Mouse (Mus musculus) midbrain, embryonic 11.5 days (tissue): ENCODE measurements at regions not wholly inside any gene's neighbourhood (a gene's known extent, or its start where the extent isn't known, plus 50 kb on each side); places are given as distances from the start of the nearest gene placed in this dataset.
A peak's percentile ranks its signal among the peaks of the same experiment; 100 is the strongest.

Source experiments
- ATAC-seq: fragments of 200-750 bp; cut with Nextera tagmentation; 2 replicates; pipeline ENCODE4 v1.8.0; 2017; ENCODE audit warnings: moderate TSS enrichment, moderate library complexity; ENCODE audit not compliant: low FRiP score
- DNase-seq: peaks from one replicate; pipeline ENCODE4 v3.0.0; 2015; ENCODE audit warnings: low spot score; ENCODE audit errors: missing footprints
- H3K27ac ChIP-seq: fragments of 300-500 bp; sonication (generic); 2 replicates; pipeline ENCODE4 v1.5.1; 2014; ENCODE audit warnings: low read depth, low read length
- H3K27me3 ChIP-seq: fragments of 300-500 bp; sonication (generic); 2 replicates; pipeline ENCODE4 v1.6.1; 2014; ENCODE audit warnings: mild to moderate bottlenecking, low read length, moderate library complexity, mixed read lengths; ENCODE audit not compliant: control insufficient read depth, insufficient read depth
- H3K36me3 ChIP-seq: fragments of 300-500 bp; sonication (generic); 2 replicates; pipeline ENCODE4 v1.6.1; 2014; ENCODE audit warnings: mild to moderate bottlenecking, low read length, moderate library complexity, mixed read lengths; ENCODE audit not compliant: control insufficient read depth, insufficient read depth
- H3K4me1 ChIP-seq: fragments of 300-500 bp; sonication (generic); 2 replicates; pipeline ENCODE4 v1.6.1; 2014; ENCODE audit warnings: low read length; ENCODE audit not compliant: control insufficient read depth, insufficient read depth
- H3K4me2 ChIP-seq: fragments of 300-500 bp; sonication (generic); 2 replicates; pipeline ENCODE4 v1.6.1; 2014; ENCODE audit warnings: mild to moderate bottlenecking, moderate library complexity
- H3K4me3 ChIP-seq: fragments of 300-500 bp; sonication (generic); 2 replicates; pipeline ENCODE4 v1.5.1; 2014; ENCODE audit warnings: low read depth, low read length
- H3K9ac ChIP-seq: fragments of 300-500 bp; sonication (generic); 2 replicates; pipeline ENCODE4 v1.6.1; 2014; ENCODE audit warnings: low read length
- H3K9me3 ChIP-seq: fragments of 300-500 bp; sonication (generic); 2 replicates; pipeline ENCODE4 v1.6.1; 2016; ENCODE audit warnings: low read length; ENCODE audit not compliant: control insufficient read depth
- WGBS: fragments of 180-500 bp; shearing (Covaris S2); extraction: QIAGEN DNeasy Blood & Tissue Kit; methylation state at CpG from one replicate; pipeline ENCODE4 v1.1.7; 2014; 5-methylcytosine and 5-hydroxymethylcytosine counted together

DNA sequence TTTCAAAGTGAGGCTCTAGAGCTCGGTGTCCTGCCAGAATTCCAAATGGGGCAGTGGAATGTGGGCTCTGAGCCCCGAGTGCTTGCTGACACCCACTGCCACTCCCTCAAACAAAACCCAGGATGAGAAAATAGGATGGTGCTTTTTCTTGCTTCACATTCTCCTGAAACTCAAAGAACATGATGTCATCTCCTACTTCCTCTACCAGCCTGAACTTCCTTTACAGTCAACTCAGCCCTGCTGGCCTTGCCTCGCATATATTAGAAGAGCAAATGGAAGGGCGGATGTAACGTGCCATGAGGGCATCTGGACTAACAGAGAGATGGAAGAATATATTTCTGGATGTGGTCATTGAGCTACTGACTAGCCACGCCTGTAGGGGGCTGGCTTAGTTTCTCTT is 309.6 kb downstream of the Rbm26 start:
- Histone ChIP-seq H3K27me3 (no peaks in the 10 kb centered on the region), H3K4me1 (no peaks in the 10 kb centered on the region), H3K36me3 (no peaks in the 10 kb centered on the region), H3K9ac (no peak overlapping the region), H3K9me3 (no peaks in the 10 kb centered on the region), H3K4me2 (no peak overlapping the region), H3K27ac (no peak overlapping the region), H3K4me3 (no peak overlapping the region)
- WGBS, result 86% methylated on average over 6 of the region's 6 CpGs
- DNase-seq, result no peak
- no peak; the same call in 1 of the 2 replicates for ATAC-seq

DNA sequence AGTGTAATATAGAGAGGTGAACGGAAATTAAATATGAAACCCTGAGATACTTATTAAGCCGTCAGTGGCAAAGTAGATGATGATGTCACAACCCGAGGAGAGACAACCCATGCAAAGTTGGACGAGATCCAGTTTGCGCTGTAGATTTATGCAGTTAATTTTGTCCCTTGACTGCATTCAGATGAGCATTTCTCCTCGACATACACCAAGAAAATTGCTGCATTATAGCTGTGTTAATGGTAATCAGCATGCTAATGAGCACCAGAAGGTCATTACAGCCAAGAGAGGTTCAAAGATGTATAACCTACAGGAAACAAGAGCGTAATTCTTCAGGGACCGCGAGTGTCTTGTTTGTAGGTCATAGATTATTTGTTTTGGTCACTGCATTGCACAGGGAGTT is 313.2 kb downstream of the Rbm26 start:
- Histone ChIP-seq H3K9ac (no peak overlapping the region), H3K27me3 (no peaks in the 10 kb centered on the region), H3K9me3 (no peaks in the 10 kb centered on the region), H3K36me3 (no peaks in the 10 kb centered on the region), H3K4me1 (no peaks in the 10 kb centered on the region), H3K27ac (no peak overlapping the region), H3K4me2 (no peak overlapping the region), H3K4me3 (no peak overlapping the region)
- no peak for ATAC-seq
- no peak for DNase-seq
- 86% methylated on average over 9 of the region's 9 CpGs for WGBS

DNA sequence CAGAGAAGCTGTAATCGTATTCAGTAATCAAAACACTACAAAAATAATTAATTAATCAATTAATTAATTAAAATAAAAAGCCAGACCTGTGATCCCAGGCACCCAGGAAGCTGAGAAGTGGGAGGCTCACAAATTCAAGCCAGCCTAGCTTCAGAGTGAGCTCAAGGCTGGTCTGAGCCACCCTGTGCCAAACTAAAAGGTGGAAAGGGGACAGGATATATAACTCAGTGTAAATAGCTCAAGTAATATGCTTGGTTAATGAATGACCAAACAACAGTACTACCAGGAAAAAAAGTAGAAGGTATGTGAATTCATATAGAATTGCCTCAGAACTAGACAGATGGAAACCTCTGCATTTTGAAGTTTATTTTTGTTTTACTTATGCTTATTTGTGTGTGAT is 321.2 kb downstream of the Rbm26 start:
- WGBS, result 73% methylated on average over 1 of the region's 1 CpGs
- H3K4me3 ChIP-seq, result no peak overlapping the region
- no peak overlapping the region for H3K4me2 ChIP-seq
- H3K4me1 ChIP-seq, result no peaks in the 10 kb centered on the region
- no peak for DNase-seq
- no peak overlapping the region for H3K9ac ChIP-seq
- H3K27ac ChIP-seq, result no peak overlapping the region
- no peaks in the 10 kb centered on the region for H3K9me3 ChIP-seq
- no peaks in the 10 kb centered on the region for H3K27me3 ChIP-seq
- no peak for ATAC-seq
- H3K36me3 ChIP-seq, result no peaks in the 10 kb centered on the region

- 95% methylated on average over 4 of the region's 4 CpGs for WGBS
- no peaks in the 10 kb centered on the region for H3K9me3 ChIP-seq
- H3K27me3 ChIP-seq, result no peaks in the 10 kb centered on the region
- no peak overlapping the region for H3K27ac ChIP-seq
- H3K9ac ChIP-seq, result no peak overlapping the region
- H3K36me3 ChIP-seq, result no peaks in the 10 kb centered on the region
- no peak for ATAC-seq
- H3K4me1 ChIP-seq, result no peaks in the 10 kb centered on the region
- H3K4me3 ChIP-seq, result no peak overlapping the region
- DNase-seq, result no peak
- no peak overlapping the region for H3K4me2 ChIP-seq
Measured at GRCm38 (mm10) chr14:104849274-104849673, 326.8 kb upstream of the Rnf219 start.

DNA sequence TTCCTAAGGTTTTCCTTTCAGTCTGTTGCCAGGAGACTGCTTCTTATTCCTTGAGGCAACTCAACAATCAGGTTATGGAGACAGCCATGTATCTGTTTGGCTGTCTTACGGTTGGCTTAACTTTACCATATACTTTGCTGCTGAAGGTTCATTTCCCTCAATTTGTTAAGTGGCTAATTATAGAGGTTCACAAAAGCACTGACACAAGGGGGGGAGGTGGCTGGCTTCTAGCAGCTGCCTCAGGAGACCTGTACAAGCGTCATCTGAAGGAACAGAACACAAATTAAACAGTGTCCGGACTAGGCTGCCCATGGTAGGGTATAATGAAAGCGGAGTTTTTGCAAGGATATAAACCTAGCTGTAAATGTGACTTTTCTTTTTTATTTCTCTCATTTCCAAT is 305.0 kb upstream of the Rnf219 start:
- no peak for DNase-seq
- Histone ChIP-seq H3K27ac (no peak overlapping the region), H3K36me3 (no peaks in the 10 kb centered on the region), H3K9ac (no peak overlapping the region), H3K4me1 (no peaks in the 10 kb centered on the region), H3K4me3 (no peak overlapping the region), H3K27me3 (no peaks in the 10 kb centered on the region), H3K4me2 (no peak overlapping the region), H3K9me3 (no peaks in the 10 kb centered on the region)
- WGBS, result 71% methylated on average over 4 of the region's 4 CpGs
- ATAC-seq, result no peak

GRCm38 (mm10) chr14:104824926-104825325 is 302.5 kb upstream of the Rnf219 start:
- Histone ChIP-seq H3K27me3 (no peaks in the 10 kb centered on the region), H3K4me3 (no peak overlapping the region), H3K4me2 (no peak overlapping the region), H3K9me3 (no peaks in the 10 kb centered on the region), H3K4me1 (no peaks in the 10 kb centered on the region), H3K36me3 (no peaks in the 10 kb centered on the region), H3K9ac (no peak overlapping the region), H3K27ac (no peak overlapping the region)
- 53% methylated on average over 1 of the region's 1 CpGs for WGBS
- DNase-seq (peak; percentile 87), ATAC-seq (no peak)

DNA sequence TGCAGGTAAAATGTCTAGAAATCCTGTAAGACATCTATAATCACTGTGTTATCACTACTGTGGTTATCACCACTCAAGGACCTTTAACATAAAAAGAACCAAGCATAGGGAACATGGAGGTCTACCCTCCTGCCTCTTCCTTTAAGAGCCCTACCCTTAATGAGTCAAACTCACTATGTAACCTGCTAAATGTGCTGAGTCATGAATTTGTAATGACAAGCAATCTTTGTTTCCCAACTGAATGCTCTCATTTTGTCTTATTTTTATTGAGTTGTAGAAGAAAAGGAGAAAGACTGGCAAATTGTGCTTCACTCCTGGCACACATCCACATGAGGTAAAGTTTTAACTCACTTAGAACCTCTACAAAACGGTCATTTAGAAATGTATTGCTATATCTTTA is 301.8 kb upstream of the Rnf219 start:
- Histone ChIP-seq H3K9ac (no peak overlapping the region), H3K27me3 (no peaks in the 10 kb centered on the region), H3K9me3 (no peaks in the 10 kb centered on the region), H3K27ac (no peak overlapping the region), H3K4me2 (no peak overlapping the region), H3K4me3 (no peak overlapping the region), H3K36me3 (no peaks in the 10 kb centered on the region), H3K4me1 (no peaks in the 10 kb centered on the region)
- DNase-seq (no peak), ATAC-seq (no peak)
- WGBS, result 76% methylated on average over 1 of the region's 1 CpGs

- H3K9me3 ChIP-seq, result no peaks in the 10 kb centered on the region
- H3K9ac ChIP-seq, result no peak overlapping the region
- ATAC-seq, result no peak
- WGBS, result 77% methylated on average over 11 of the region's 11 CpGs
- no peak overlapping the region for H3K4me2 ChIP-seq
- no peaks in the 10 kb centered on the region for H3K27me3 ChIP-seq
- H3K27ac ChIP-seq, result no peak overlapping the region
- H3K36me3 ChIP-seq, result no peaks in the 10 kb centered on the region
- DNase-seq, result peak; percentile 61
- H3K4me1 ChIP-seq, result no peaks in the 10 kb centered on the region
- H3K4me3 ChIP-seq, result no peak overlapping the region
Measured at GRCm38 (mm10) chr14:104821903-104822573, 299.6 kb upstream of the Rnf219 start.

DNA sequence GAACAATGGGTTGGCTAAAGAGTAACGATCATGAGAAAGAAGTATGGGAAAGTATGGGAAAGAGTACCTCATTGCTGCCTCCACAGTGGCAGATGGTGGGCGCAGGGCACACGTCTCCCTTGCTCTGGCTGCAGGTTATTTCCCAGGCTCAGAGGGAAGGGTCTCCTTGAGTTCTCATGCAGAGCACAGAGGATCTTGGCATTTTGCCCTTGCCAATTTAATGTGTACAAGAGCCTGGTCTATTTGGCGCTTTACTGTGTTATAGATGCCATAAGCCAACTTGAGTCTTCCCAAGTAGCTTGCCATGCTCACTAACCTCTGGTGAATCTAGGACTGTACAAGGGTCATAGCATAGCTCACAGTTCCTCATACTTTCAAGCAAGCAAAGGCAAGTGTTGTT is 296.7 kb upstream of the Rnf219 start:
- Histone ChIP-seq H3K4me1 (no peaks in the 10 kb centered on the region), H3K36me3 (no peaks in the 10 kb centered on the region), H3K9ac (no peak overlapping the region), H3K27me3 (no peaks in the 10 kb centered on the region), H3K27ac (no peak overlapping the region), H3K4me2 (no peak overlapping the region), H3K4me3 (no peak overlapping the region), H3K9me3 (no peaks in the 10 kb centered on the region)
- DNase-seq, result no peak
- ATAC-seq, result no peak
- 93% methylated on average over 4 of the region's 4 CpGs for WGBS
